Mouse (Mus musculus) adrenal gland, adult 18-20 months (tissue): ENCODE data around the gene Dync1i2. TPM values are rescaled to one million over a fixed set of nuclear protein-coding genes. Genes with fewer than 3 reads are reported as not detected.
A peak's percentile ranks its signal among the peaks of the same experiment; 100 is the strongest.

Experiments used
- DNase-seq, 2 experiments: peaks; one replicate each; pipeline ENCODE4 v3.0.0; 2021 to 2022; ENCODE audit warnings: low spot score in 2 of 2
- long read RNA-seq, 2 experiments: library from polyadenylated mRNA; stranded (forward); transcript quantifications; one replicate each; pipeline ENCODE4 v2.0.0; 2021
- total RNA-seq, 2 experiments: library from RNA; stranded (reverse); gene quantifications; 1 replicate in 1 of 2; 2 replicates in 1 of 2; pipeline ENCODE4 v1.2.3; 2021

Dync1i2 gene
- 10 to 100 TPM; 83.7 to 97.8 TPM for total RNA-seq
- long read RNA-seq, experiment 1, transcript Dync1i2-204 (16 exons, 2,466 nt) = minor isoform, 19 of 63 reads
- long read RNA-seq, experiment 1, transcript Dync1i2-201 (16 exons, 2,631 nt) = major isoform, 37 of 63 reads
- long read RNA-seq, experiment 1, partial matches to known transcripts = 1 of 63 reads
- long read RNA-seq, experiment 1, other reads (novel, unspliced or antisense) = 3 of 63 reads
- long read RNA-seq, experiment 2, transcript Dync1i2-204 (16 exons, 2,466 nt) = minor isoform, 24 of 96 reads
- long read RNA-seq, experiment 2, transcript Dync1i2-201 (16 exons, 2,631 nt) = major isoform, 37 of 96 reads
- long read RNA-seq, experiment 2, partial matches to known transcripts = 30 of 96 reads
- long read RNA-seq, experiment 2, other reads (novel, unspliced or antisense) = 3 of 96 reads

- DNase-seq = peak; percentile 81 to 82
These were observed at the start of gene Dync1i2 for GRCm38 (mm10) chr2:71211591-71212359. TSS of gene Dync1i2 (plus strand) at chr2:71211706.

- no peak for DNase-seq
These were observed 48.5 kb upstream of the Dync1i2 start for GRCm38 (mm10) chr2:71162831-71163621.

- no peak for DNase-seq
These were observed 44.3 kb upstream of the Dync1i2 start for GRCm38 (mm10) chr2:71167211-71167610.

DNA sequence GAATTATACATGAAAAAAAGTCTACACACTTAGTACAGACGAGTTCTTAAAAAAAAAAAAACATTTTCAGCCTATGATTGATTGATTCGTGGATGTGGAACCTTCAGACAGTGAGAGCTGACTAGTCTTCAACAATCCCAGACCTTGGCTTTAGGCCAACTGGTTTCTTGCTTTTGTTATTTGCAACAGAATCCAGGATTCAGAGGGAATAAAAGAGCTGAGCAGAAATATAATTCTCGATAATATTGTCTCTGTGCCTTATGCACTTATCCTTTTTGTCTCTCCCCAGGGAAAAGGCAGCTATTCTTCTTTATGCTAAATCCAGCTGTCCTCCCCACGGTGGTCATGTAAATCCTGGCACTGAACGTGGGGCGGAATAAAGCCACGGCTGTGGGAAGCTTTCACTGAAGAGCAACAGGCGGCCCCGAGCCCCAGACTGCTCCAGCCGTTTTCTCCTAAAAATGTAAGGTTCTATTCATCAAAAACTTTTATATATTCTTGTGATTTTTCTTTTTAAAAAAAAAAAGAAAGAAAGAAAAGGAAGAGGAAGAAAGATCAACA is 43.0 kb upstream of the Dync1i2 start:
- no peak for DNase-seq

DNA sequence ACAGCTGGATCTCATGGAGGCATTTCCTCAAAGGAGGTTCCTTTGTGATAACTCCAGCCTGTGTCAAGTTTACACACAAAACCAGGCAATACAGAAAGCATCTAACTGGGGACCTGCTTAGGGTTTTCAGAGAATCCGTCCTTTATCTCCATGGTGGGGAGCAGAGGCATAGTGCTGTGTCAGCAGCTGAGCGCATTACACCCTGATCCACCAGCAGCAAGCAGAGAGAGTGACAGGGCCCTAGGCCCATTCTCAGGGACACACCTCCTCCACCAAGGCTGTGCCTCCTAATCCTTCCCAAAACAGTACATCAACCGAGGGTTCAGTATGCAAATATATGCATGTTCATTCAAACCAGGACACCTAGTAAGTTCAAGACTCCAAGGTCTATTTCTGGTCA is 38.5 kb upstream of the Dync1i2 start:
- DNase-seq = no peak

- no peak for DNase-seq
These were observed 34.9 kb upstream of the Dync1i2 start for GRCm38 (mm10) chr2:71176329-71177249.

GRCm38 (mm10) chr2:71177250-71177615 is 34.3 kb upstream of the Dync1i2 start:
- DNase-seq = no peak

DNA sequence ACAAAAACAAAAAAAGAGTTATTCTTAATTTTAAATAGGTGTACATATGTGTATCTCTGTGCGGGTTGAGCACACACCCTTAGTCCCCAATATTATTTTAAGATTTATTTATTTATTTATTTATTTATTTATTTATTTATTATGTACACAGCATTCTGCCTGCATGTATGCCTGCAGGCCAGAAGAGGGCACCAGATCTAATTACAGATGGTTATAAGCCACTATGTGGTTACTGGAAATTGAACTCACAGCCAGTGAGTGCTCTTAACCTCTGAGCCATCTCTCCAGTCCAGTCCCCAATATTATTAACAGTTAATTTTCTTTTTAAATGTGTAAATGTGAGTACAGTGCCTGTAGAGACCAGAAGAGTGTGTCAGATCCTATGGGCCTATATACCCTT is 33.7 kb upstream of the Dync1i2 start:
- no peak for DNase-seq

- no peak for DNase-seq
These were observed 31.8 kb upstream of the Dync1i2 start for GRCm38 (mm10) chr2:71179716-71180115.

DNA sequence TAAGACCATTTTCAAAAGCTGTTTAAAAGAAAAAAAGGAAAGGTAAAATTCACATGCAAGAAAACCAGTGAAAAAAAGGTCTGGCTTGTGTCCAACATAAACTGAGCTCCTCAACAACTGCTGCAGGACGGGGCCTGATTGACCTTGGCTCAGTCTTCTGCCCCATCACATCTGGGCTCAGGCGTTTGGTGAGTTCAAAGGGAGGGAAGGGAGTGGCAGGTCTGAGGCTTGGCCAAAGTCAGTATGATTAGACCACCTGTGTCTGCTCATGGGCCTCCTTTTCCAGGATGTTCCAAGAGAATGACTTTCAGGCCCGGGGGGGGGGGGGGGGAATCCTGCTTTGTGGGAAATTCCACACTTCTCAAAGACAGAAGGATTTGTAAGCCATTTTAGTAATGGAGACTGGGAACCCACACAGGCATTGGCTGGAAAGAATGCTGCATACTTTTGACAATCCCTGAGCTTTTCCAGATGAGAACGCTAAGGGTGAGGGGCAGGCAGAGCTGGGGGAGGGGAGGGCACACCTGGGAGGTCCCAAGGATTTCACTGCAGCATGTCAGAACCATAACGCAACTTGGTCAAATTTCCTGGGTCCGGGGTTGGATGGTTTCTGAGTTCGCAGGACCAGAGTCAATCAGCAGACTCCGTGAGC is 30.8 kb upstream of the Dync1i2 start:
- no peak for DNase-seq

DNA sequence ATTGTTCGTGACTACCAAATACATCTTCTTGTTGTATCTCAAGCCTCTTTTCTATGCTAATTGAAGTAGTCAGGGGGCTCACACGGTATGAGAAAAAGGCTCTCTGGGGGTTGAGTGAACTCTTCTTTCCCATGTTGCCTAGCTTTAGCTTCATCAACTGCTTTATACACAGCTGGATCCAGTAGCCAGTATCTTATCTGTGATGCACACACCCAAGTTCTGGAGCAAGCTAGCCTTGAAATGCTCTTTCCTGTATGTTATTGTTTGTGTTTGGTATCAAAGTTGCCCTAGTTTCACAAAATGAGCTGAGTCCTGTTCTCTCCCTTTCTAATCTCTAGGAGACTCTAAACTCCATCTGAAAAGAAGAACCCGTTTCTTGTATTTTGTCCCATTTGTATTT is 23.6 kb upstream of the Dync1i2 start:
- DNase-seq = no peak

DNA sequence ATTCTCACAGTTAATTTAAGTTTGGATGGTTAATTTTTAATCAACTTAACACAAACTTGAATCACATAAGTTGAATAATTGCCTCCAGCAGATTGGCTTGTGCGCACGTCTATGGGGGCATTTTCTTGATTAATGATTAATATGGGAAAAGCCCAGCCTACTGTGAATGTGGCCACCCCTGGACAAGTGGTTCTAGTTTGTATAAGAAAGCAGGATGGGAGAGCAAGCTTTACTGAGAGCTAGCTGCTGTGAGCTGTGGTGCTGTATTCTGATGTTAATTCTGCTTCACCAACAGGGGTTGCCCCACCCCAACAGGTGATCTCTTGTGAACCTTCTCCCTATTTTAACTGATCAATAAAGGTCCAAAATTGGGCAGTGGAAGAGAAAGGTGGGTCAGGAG is 22.6 kb upstream of the Dync1i2 start:
- no peak for DNase-seq

DNA sequence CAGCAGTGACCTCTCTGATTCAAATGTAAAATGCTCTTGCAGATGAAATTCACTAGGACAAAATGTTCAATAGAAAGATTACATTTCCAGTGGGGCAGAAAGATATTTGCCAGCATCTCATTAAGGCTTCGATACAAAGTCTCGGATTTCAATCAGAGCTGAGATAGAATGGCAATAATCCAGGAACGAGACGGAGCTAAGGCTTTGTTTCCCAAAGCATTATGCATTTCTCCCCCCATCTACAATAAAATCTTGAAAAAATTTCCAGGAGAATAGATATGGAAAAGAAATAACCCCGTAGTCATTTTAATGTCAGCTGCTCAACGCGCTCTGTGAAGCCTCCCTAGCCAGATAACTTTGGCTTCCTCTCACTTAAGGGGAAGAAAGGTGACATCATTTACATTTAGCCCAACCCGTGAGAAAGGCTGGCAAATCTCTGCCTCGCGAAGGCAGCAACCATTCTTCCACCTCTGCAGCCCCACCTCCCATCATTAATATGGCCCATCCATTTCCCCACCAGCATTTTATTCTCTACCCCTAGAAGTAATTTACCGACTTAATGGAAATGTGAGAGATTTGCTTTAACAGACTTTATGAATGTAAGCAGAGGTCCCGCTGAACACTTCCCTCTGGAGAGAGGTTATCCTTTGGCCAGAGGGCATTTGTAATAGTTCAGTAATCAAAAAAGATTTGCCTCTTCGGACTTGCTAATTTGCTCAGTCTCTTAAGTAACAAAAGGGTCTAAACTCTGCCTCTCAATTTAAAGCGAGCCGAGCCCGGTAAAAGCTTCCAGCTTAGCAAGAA is 19.9 kb upstream of the Dync1i2 start:
- no peak for DNase-seq

- no peak for DNase-seq
These were observed 19.2 kb upstream of the Dync1i2 start for GRCm38 (mm10) chr2:71192195-71192807.

DNA sequence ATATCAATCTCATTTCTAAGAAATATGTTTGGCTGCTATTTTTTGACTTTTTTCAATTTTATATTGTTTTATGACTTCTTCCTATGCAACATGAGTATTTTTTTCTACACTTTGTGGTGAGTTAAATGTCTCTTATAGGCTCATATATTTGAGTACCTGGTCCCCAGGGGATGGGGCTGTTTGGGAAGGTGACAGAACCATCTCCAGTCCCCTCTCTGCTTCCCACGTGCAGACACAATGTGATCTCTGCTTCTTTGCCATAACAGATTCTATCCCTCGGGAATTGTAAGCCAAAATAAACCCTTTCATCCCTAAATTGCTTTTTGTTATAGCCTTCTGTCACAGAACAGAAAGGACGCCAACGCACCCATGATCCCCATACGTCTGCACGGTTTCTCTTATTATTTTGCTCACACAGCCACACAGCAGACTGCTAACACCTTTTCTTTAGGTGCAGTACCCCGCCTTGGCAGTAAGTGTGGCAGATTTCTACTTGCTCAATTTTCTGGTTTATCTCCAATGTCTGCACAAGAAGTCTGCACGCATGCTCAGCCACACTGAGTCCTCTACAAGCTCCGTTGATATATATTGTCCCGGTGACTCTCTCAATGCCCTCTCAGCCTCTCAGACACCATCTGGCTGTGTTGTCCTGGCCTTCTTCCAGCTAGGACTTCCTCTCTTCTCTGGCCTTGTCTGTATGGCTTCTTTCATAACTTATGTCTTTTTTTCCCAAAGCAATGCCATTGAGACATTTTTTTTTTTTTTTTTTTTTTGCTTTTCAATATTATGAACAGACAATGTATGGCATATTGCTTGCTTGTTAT is 17.2 kb upstream of the Dync1i2 start:
- DNase-seq = no peak

DNA sequence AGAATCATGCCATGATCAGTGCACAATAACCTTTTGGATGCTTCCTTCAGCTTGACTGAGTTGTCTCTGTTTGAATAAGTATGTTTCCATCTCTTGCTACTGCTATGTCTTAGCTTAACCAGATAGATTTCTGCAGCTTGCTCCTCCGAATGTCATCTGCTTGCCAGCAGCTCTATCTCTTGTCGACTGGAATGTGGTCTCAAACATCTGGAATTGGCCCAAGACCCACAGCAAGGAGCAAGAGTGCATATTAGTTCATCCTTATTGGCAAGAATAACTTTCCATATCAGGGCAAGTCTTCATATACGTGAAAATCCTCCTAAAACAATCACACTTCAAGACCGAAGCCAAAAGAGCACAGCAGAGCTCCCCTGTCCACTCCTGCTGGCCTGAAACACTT is 14.6 kb upstream of the Dync1i2 start:
- DNase-seq = no peak

GRCm38 (mm10) chr2:71198907-71199306 is 12.6 kb upstream of the Dync1i2 start:
- DNase-seq = no peak

- no peak for DNase-seq
These were observed 11.0 kb upstream of the Dync1i2 start for GRCm38 (mm10) chr2:71200485-71200884.
